Mouse (Mus musculus): Measurements from ENCODE around the gene 6820408C15Rik. TPM values are rescaled to one million over a fixed set of nuclear protein-coding genes. Genes with fewer than 3 reads are reported as not detected.

6820408C15Rik gene
- polyA plus RNA-seq, 1 experiment from 2014 or later, result 0.53 TPM

- no peak within 1 kb of the TSS for H3K4me3 ChIP-seq (ENCODE audit: low read depth, low read length)
- H3K36me3 ChIP-seq (ENCODE audit: insufficient read depth), result no peaks in the 10 kb centered on the region
- no peak within 1 kb of the TSS for H3K9ac ChIP-seq
- ATAC-seq (ENCODE audit: insufficient read depth) (peak; percentile 45; the same call in 1 of the 2 replicates), DNase-seq (no peak)
- H3K9me3 ChIP-seq (ENCODE audit: low read depth, low read length), result no peaks in the 10 kb centered on the region
- H3K4me1 ChIP-seq (ENCODE audit: insufficient read depth), result 0 out of 2 replicates have a peak, but pooled peaks cover 5% of the 10 kb centered on the region
- no peak for TF ChIP-seq CTCF (IDR thresholded peaks at IDR 0.05; ENCODE audit: low read depth)
- 4% methylated on average over 16 of the region's 16 CpGs for WGBS
- H3K27me3 ChIP-seq (ENCODE audit: insufficient read depth, low read length), result peaks cover 22% of the 10 kb centered on the region
- H3K27ac ChIP-seq (ENCODE audit: low read depth), result no peak within 1 kb of the TSS
- peak within 1 kb of the TSS; percentile 35; the same call in 1 of the 2 replicates for H3K4me2 ChIP-seq
These were observed 39.0 kb upstream of the 6820408C15Rik start, which contains the start of gene Nrsn2 for GRCm38 (mm10) chr2:152376345-152376741. Gene Nrsn2 (minus strand): TSS chr2:152376638.

GRCm38 (mm10) chr2:152384191-152384590 lies 31.2 kb upstream of the 6820408C15Rik start:
- DNase-seq, result no peak
- WGBS, result 78% methylated on average over 4 of the region's 4 CpGs
- H3K9ac ChIP-seq, result no peak overlapping the region

GRCm38 (mm10) chr2:152392786-152393185 lies 22.6 kb upstream of the 6820408C15Rik start:
- Histone ChIP-seq H3K4me2 (no peak overlapping the region), H3K9ac (no peak overlapping the region), H3K9me3 (ENCODE audit: low read depth, low read length) (no peaks in the 10 kb centered on the region), H3K36me3 (ENCODE audit: insufficient read depth) (peaks cover 13% of the 10 kb centered on the region), H3K27ac (ENCODE audit: low read depth) (no peak overlapping the region), H3K27me3 (ENCODE audit: insufficient read depth, low read length) (no peaks in the 10 kb centered on the region), H3K4me1 (ENCODE audit: insufficient read depth) (peaks cover 6% of the 10 kb centered on the region; the same call in 1 of the 2 replicates), H3K4me3 (ENCODE audit: low read depth, low read length) (no peak overlapping the region)
- 21% methylated on average over 3 of the region's 3 CpGs for WGBS
- TF ChIP-seq CTCF (IDR thresholded peaks at IDR 0.05; ENCODE audit: low read depth), result peak; percentile 85
- peak; percentile 87 for DNase-seq
- ATAC-seq (ENCODE audit: insufficient read depth), result no peak

More at GRCm38 (mm10) chr2:152384191-152384590, 31.2 kb upstream of the 6820408C15Rik start:
- Histone ChIP-seq H3K27ac (ENCODE audit: low read depth) (no peak overlapping the region), H3K4me1 (ENCODE audit: insufficient read depth) (no peaks in the 10 kb centered on the region), H3K4me2 (no peak overlapping the region), H3K9me3 (ENCODE audit: low read depth, low read length) (no peaks in the 10 kb centered on the region), H3K36me3 (ENCODE audit: insufficient read depth) (no peaks in the 10 kb centered on the region), H3K4me3 (ENCODE audit: low read depth, low read length) (no peak overlapping the region), H3K27me3 (ENCODE audit: insufficient read depth, low read length) (no peaks in the 10 kb centered on the region)
- no peak for ATAC-seq (ENCODE audit: insufficient read depth)
- no peak for TF ChIP-seq CTCF (IDR thresholded peaks at IDR 0.05; ENCODE audit: low read depth)

- no peak for TF ChIP-seq CTCF (IDR thresholded peaks at IDR 0.05; ENCODE audit: low read depth)
- no peaks in the 10 kb centered on the region for H3K9me3 ChIP-seq (ENCODE audit: low read depth, low read length)
- H3K4me3 ChIP-seq (ENCODE audit: low read depth, low read length), result no peak overlapping the region
- WGBS, result 34% methylated on average over 9 of the region's 9 CpGs
- H3K27me3 ChIP-seq (ENCODE audit: insufficient read depth, low read length), result no peaks in the 10 kb centered on the region
- no peak for ATAC-seq (ENCODE audit: insufficient read depth)
- peaks cover 6% of the 10 kb centered on the region; the same call in 1 of the 2 replicates for H3K4me1 ChIP-seq (ENCODE audit: insufficient read depth)
- H3K27ac ChIP-seq (ENCODE audit: low read depth), result no peak overlapping the region
- DNase-seq, result peak; percentile 21
- H3K9ac ChIP-seq, result no peak overlapping the region
- peaks cover 13% of the 10 kb centered on the region for H3K36me3 ChIP-seq (ENCODE audit: insufficient read depth)
- H3K4me2 ChIP-seq, result peak overlapping the region; percentile 95
These were observed 22.0 kb upstream of the 6820408C15Rik start for GRCm38 (mm10) chr2:152393225-152394017.

- no peak for DNase-seq
- TF ChIP-seq CTCF (IDR thresholded peaks at IDR 0.05; ENCODE audit: low read depth), result no peak
These were observed 20.0 kb upstream of the 6820408C15Rik start for GRCm38 (mm10) chr2:152395271-152395920.

GRCm38 (mm10) chr2:152396110-152397003 lies 19.0 kb upstream of the 6820408C15Rik start:
- Histone ChIP-seq H3K4me3 (ENCODE audit: low read depth, low read length) (peak overlapping the region; percentile 62), H3K4me2 (peak overlapping the region; percentile 95), H3K9me3 (ENCODE audit: low read depth, low read length) (no peaks in the 10 kb centered on the region), H3K36me3 (ENCODE audit: insufficient read depth) (peaks cover 13% of the 10 kb centered on the region), H3K27ac (ENCODE audit: low read depth) (peak overlapping the region; percentile 100), H3K27me3 (ENCODE audit: insufficient read depth, low read length) (no peaks in the 10 kb centered on the region), H3K9ac (peak overlapping the region; percentile 92), H3K4me1 (ENCODE audit: insufficient read depth) (peaks cover 9% of the 10 kb centered on the region)
- ATAC-seq (ENCODE audit: insufficient read depth), result peak; percentile 50
- peak; percentile 74 for TF ChIP-seq CTCF (IDR thresholded peaks at IDR 0.05; ENCODE audit: low read depth)
- DNase-seq, result peak; percentile 98
- under 1% methylated on average over 46 of the region's 46 CpGs for WGBS

More at GRCm38 (mm10) chr2:152395271-152395920, 20.0 kb upstream of the 6820408C15Rik start:
- peaks cover 9% of the 10 kb centered on the region for H3K4me1 ChIP-seq (ENCODE audit: insufficient read depth)
- H3K27ac ChIP-seq (ENCODE audit: low read depth), result peak overlapping the region; percentile 100; the same call in 1 of the 2 replicates
- H3K9ac ChIP-seq, result peak overlapping the region; percentile 58
- 6% methylated on average over 13 of the region's 13 CpGs for WGBS
- H3K9me3 ChIP-seq (ENCODE audit: low read depth, low read length), result no peaks in the 10 kb centered on the region
- no peaks in the 10 kb centered on the region for H3K27me3 ChIP-seq (ENCODE audit: insufficient read depth, low read length)
- H3K36me3 ChIP-seq (ENCODE audit: insufficient read depth), result peaks cover 13% of the 10 kb centered on the region
- no peak for ATAC-seq (ENCODE audit: insufficient read depth)
- peak overlapping the region; percentile 95 for H3K4me2 ChIP-seq
- peak overlapping the region; percentile 62 for H3K4me3 ChIP-seq (ENCODE audit: low read depth, low read length)

Data from lung, embryonic 14.5 days (tissue).